ENCODE assay signal across 9 mouse cellular contexts in genomic region chr12:86305045-86305444, GRCm38 (mm10). TPM values are rescaled to one million over a fixed set of nuclear protein-coding genes. Genes with fewer than 3 reads are reported as not detected.
DNase-seq lines count a peak whose midpoint lies in the region; ATAC-seq and TF ChIP-seq lines count a peak whose summit lies in the region.
"Had no signal": no experiment of that assay in that cellular context is flagged by ENCODE, and none has a peak within 500 bp of the region (broad histone marks: within the 10 kb centered on the region; RNA-seq: fewer than 3 reads in every experiment).

No protein-coding gene starts in this region.

- H3K9me3 ChIP-seq in lung, embryonic 16.5 days (ENCODE audit: control insufficient read depth, low read length) = no peaks in the 10 kb centered on the region
- H3K9me3 ChIP-seq in limb, embryonic 13.5 days = no peaks in the 10 kb centered on the region
- no peaks in the 10 kb centered on the region for H3K9me3 ChIP-seq in stomach, postnatal 0 days (ENCODE audit: control insufficient read depth, low read length)

- DNase-seq in embryo, embryonic 10 days (ENCODE audit: low spot score) = peak; percentile 30
- DNase-seq in embryo, embryonic 9.5 days (ENCODE audit: extremely low spot score) = no peak
- no peak for DNase-seq in lung, postnatal 25 days (ENCODE audit: low spot score)
- DNase-seq in stomach, postnatal 0 days (ENCODE audit: low spot score) = no peak
- DNase-seq in right cerebral cortex, postnatal 25 days = no peak
- DNase-seq in gastrocnemius, postnatal 25 days = no peak
- DNase-seq: left cerebral cortex, postnatal 4 days had no signal

- no peak overlapping the region for H3K27ac ChIP-seq in lung, embryonic 16.5 days (ENCODE audit: low read length)
- no peak overlapping the region for H3K27ac ChIP-seq in limb, embryonic 13.5 days
- H3K27ac ChIP-seq in stomach, postnatal 0 days (replicated peaks) = no peak overlapping the region

- WGBS in lung, embryonic 16.5 days = 35% methylated on average over 7 of the region's 7 CpGs
- WGBS in limb, embryonic 13.5 days = 47% methylated on average over 7 of the region's 7 CpGs
- 56% methylated on average over 7 of the region's 7 CpGs for WGBS in stomach, postnatal 0 days

- TF ChIP-seq CTCF in stomach, postnatal 0 days (IDR thresholded peaks at IDR 0.05; ENCODE audit: low read depth) = no peak

- H3K36me3 ChIP-seq in lung, embryonic 16.5 days (ENCODE audit: control insufficient read depth, insufficient read depth, low read length) = no peaks in the 10 kb centered on the region
- H3K36me3 ChIP-seq in limb, embryonic 13.5 days = no peaks in the 10 kb centered on the region
- no peaks in the 10 kb centered on the region for H3K36me3 ChIP-seq in stomach, postnatal 0 days (ENCODE audit: control insufficient read depth, insufficient read depth, low read length)

- peak overlapping the region; percentile 55 for H3K4me2 ChIP-seq in lung, embryonic 16.5 days (ENCODE audit: low read depth, low read length)
- H3K4me2 ChIP-seq in limb, embryonic 13.5 days (replicated peaks) = peak overlapping the region; percentile 59
- peak overlapping the region; percentile 44; the same call in 1 of the 2 replicates for H3K4me2 ChIP-seq in stomach, postnatal 0 days (replicated peaks; ENCODE audit: low read depth)

- ATAC-seq in lung, embryonic 16.5 days (ENCODE audit: low read depth) = no peak
- no peak for ATAC-seq in limb, embryonic 13.5 days (ENCODE audit: low FRiP score, low read depth)
- ATAC-seq in stomach, postnatal 0 days (ENCODE audit: low FRiP score, low TSS enrichment) = no peak

- TF ChIP-seq EP300 in stomach, postnatal 0 days (optimal IDR thresholded peaks at IDR 0.05) = no peak

- H3K9ac ChIP-seq in lung, embryonic 16.5 days (ENCODE audit: low read length) = peak overlapping the region; percentile 48; the same call in 1 of the 2 replicates
- H3K9ac ChIP-seq in limb, embryonic 13.5 days = no peak overlapping the region
- H3K9ac ChIP-seq in stomach, postnatal 0 days (ENCODE audit: low read length) = no peak overlapping the region

- no peaks in the 10 kb centered on the region for H3K27me3 ChIP-seq in lung, embryonic 16.5 days (ENCODE audit: control insufficient read depth, insufficient read depth, low read depth, low read length)
- H3K27me3 ChIP-seq in limb, embryonic 13.5 days = no peaks in the 10 kb centered on the region
- H3K27me3 ChIP-seq in stomach, postnatal 0 days (ENCODE audit: control insufficient read depth, insufficient read depth, low read length) = no peaks in the 10 kb centered on the region

- H3K4me3 ChIP-seq in lung, embryonic 16.5 days (ENCODE audit: low read length) = peak overlapping the region; percentile 42; the same call in 1 of the 2 replicates
- H3K4me3 ChIP-seq in limb, embryonic 13.5 days = peak overlapping the region; percentile 38
- H3K4me3 ChIP-seq in stomach, postnatal 0 days (ENCODE audit: low read depth, low read length) = no peak overlapping the region

- 0 out of 2 replicates have a peak, but pooled peaks cover 4% of the 10 kb centered on the region for H3K4me1 ChIP-seq in lung, embryonic 16.5 days (replicated peaks; ENCODE audit: control insufficient read depth, insufficient read depth, low read length)
- peaks cover 7% of the 10 kb centered on the region for H3K4me1 ChIP-seq in limb, embryonic 13.5 days
- 0 out of 2 replicates have a peak, but pooled peaks cover 3% of the 10 kb centered on the region for H3K4me1 ChIP-seq in stomach, postnatal 0 days (replicated peaks; ENCODE audit: control insufficient read depth, insufficient read depth)

RNA-seq across cellular contexts. Expression of gene Esrrb, which starts 55.9 kb away (rescaled TPM):
- polyA plus RNA-seq in lung, embryonic 16.5 days (2015; fragmentation: Nextera tagmentation; extraction: Ambion mirVana) = 0.21 and 0.38 TPM in 2 replicates
- 0.74 and 0.79 TPM in 2 replicates for polyA plus RNA-seq in limb, embryonic 13.5 days (2015; fragmentation: Nextera tagmentation; extraction: Ambion mirVana)
- polyA plus RNA-seq in stomach, postnatal 0 days (2015; fragmentation: Nextera tagmentation; extraction: Ambion mirVana) = 0.13 and 0.21 TPM in 2 replicates
- total RNA-seq in gastrocnemius, postnatal 25 days (2021) = 1 to 10 TPM; 1.7 to 5.4 TPM
